Mouse (Mus musculus): Measurements from ENCODE around the gene Klhdc2.

GRCm38 (mm10) chr12:69299231-69299630 is 2.8 kb downstream of the Klhdc2 start:
- TF ChIP-seq POLR2A (IDR thresholded peaks at IDR 0.05; ENCODE audit: low read depth, low read length) (no peak), CTCF (IDR thresholded peaks at IDR 0.05; ENCODE audit: extremely low read depth, insufficient read depth, insufficient read length, insufficient replicate concordance) (no peak)

Data from spleen, adult 2 months (tissue).